Mouse (Mus musculus) brown adipose tissue, adult 24 weeks (tissue): ENCODE data around the gene Mpc1. TPM values are rescaled to one million over a fixed set of nuclear protein-coding genes. Genes with fewer than 3 reads are reported as not detected.

Source experiments
- H3K27ac ChIP-seq: fragments of 200-500 bp; replicated peaks from 2 replicates; pipeline ENCODE4 v1.5.1; 2012; ENCODE audit warnings: low read depth, mild to moderate bottlenecking, low read length
- H3K4me1 ChIP-seq: fragments of 200-500 bp; 2 replicates; pipeline ENCODE4 v1.6.1; 2012; ENCODE audit warnings: low read length, mixed read lengths; ENCODE audit not compliant: control insufficient read depth, insufficient read depth, insufficient read length
- H3K4me3 ChIP-seq: fragments of 200-500 bp; 2 replicates; pipeline ENCODE4 v1.5.1; 2012; ENCODE audit warnings: low read depth, mild to moderate bottlenecking, low read length, moderate library complexity; ENCODE audit not compliant: insufficient read depth
- polyA plus RNA-seq: library from polyadenylated mRNA; stranded (reverse); fragments of >200 nt; gene quantifications from 2 replicates; pipeline ENCODE4 v1.2.4, GENCODE M21; 2012; ENCODE audit not compliant: missing spikeins, insufficient read depth, insufficient read length

Mpc1 gene
- polyA plus RNA-seq = 3,579 and 4,573 TPM in 2 replicates

DNA sequence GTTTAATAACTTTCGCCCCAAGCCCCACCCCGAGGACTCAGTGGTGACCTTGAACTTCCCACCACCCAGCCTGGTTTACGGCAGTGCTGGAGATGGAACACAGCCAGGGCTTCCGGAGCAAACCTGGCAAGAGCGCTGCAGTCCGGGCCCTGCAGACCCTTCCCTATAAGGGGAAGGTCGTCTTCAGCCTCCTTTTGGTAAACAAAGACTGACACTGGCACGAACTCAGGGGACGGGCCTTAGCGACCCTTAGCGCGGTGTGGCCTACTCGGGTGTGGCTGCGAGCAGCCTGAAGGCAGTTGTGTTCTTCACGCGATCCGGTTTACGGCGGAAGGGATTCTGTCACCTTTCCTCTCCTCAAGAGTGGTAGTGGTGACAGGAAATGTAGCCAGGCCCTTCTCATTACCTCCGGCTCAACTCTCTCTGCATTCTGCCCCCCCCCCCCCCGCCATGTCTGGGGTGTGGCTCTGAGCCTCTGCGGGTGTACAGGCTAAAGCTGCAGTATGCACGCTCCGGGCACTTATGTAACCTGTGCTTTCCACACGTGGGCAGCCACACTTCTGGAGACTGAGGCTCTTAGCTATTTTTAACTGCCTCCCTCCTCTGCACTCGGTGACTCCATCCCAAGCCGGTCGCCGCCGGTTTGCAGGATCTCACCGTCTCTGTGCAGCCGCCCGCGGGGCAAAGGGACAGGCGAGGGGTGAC is at the start of gene Mpc1:
Gene Mpc1 (plus strand): TSS at position 84 of the 705 bp plus-strand sequence.
- H3K4me3 ChIP-seq = peak within 1 kb of the TSS; percentile 92
- H3K27ac ChIP-seq = peak within 1 kb of the TSS; percentile 96
- peaks cover 3% of the 10 kb centered on the region; the same call in 1 of the 2 replicates for H3K4me1 ChIP-seq

- Histone ChIP-seq H3K27ac (no peak overlapping the region), H3K4me3 (no peak overlapping the region), H3K4me1 (no peaks in the 10 kb centered on the region)
Observed at GRCm38 (mm10) chr17:8233618-8234214, 49.0 kb upstream of the Mpc1 start.

- Histone ChIP-seq H3K4me1 (no peaks in the 10 kb centered on the region), H3K4me3 (no peak overlapping the region), H3K27ac (no peak overlapping the region)
Observed at GRCm38 (mm10) chr17:8234537-8234936, 48.2 kb upstream of the Mpc1 start.

DNA sequence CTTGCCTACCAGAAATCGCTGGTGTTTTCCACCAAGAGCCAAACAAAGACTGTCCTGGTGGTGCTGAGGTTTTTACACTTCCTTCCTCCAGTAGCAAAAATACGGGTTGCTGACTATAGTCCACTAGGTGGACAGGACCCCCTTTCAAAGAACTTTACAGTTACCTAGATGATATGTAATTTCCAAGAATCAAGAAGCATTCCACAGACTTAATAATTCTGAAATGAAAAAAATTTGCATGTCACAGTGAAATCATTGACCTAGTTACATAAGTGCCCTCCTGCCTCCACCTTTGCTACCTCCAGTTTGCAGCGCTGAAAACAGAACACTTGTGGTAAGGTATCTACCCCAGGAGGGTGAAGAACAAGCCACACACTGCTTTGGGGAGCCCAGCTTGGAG is 47.0 kb upstream of the Mpc1 start, which contains the start of gene Ccr6:
Gene Ccr6 (plus strand): TSS at position 301 of the 400 bp plus-strand sequence.
- H3K27ac ChIP-seq = no peak within 1 kb of the TSS
- H3K4me3 ChIP-seq = no peak within 1 kb of the TSS

DNA sequence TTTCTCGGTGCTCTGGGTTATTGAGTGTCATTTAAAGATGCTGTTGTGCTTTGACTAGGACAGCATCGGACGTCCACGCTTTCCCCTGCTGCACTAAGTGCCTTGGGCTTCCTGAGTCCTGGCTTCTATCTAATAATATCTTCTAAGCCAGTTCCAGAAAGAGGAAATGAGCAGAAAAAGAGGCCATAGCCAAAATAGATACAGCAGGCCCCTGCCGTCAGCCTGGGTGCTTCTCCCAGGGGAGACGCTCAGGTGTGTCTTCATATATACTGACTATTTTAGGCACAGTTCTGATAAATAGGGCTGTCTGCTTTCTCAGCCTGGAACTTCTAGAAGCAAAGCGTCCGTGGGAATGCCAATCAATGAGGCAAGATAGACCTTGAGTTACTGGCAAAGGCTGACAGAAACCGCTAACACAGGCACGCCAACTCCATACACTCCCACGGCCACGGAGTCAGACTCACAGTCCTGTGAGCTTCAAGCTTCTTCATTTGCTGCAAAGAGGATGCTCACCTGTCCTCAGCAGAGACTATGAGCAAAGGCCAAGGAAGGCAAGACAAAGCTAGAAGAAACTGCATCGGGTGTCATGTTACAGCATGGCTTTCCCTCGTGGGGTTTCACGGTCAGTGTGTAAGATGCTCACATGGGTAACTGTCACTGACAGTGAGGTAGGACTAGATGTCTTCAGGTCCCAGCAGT is 44.5 kb upstream of the Mpc1 start:
- Histone ChIP-seq H3K4me1 (no peaks in the 10 kb centered on the region), H3K27ac (no peak overlapping the region), H3K4me3 (no peak overlapping the region)

More for the DNA sequence above, 47.0 kb upstream of the Mpc1 start, which contains the start of gene Ccr6:
- no peaks in the 10 kb centered on the region for H3K4me1 ChIP-seq

GRCm38 (mm10) chr17:8239561-8239960 is 43.1 kb upstream of the Mpc1 start:
- Histone ChIP-seq H3K4me1 (no peaks in the 10 kb centered on the region), H3K4me3 (no peak overlapping the region), H3K27ac (no peak overlapping the region)

DNA sequence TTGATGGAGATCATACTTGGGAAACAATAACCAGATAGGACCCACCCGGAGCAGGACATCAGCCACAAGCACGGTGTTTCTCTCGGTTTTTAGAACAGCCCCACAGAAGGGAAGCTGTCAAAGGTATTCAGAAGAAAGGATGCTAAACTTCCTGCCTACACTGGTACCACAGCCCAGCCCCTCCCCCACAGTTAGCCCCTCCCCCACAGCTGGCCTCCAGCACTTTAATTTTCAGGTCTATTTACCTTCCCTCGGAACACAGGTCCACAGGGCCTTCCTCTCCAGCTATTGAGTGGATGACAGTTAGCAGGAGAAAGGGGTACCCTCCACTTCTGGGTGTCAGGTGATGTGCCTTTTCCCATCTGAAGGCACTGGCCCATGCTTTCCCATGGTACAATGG is 42.2 kb upstream of the Mpc1 start:
- no peaks in the 10 kb centered on the region for H3K4me1 ChIP-seq
- no peak overlapping the region for H3K27ac ChIP-seq
- H3K4me3 ChIP-seq = no peak overlapping the region

DNA sequence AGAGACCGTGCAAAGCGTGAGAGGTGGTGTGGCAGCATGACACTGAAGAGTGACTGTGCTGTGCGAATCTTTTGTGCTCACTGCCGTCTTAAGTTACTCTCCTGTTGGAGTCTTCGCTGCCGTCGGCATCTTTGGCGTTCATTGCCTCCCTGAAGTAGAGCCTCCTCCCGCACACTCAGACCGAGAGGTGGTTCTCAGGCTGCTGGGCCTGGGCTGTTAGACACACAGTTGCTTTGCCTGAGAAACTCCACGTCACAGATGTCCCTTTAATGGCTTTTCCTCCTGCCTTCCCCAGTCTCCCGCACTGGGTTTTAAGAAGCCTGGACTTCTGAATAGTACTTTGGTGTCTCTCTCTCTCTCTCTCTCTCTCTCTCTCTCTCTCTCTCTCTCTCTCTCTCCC is 41.1 kb upstream of the Mpc1 start:
- H3K4me1 ChIP-seq = no peaks in the 10 kb centered on the region
- no peak overlapping the region for H3K4me3 ChIP-seq
- H3K27ac ChIP-seq = no peak overlapping the region

GRCm38 (mm10) chr17:8242186-8242585 is 40.5 kb upstream of the Mpc1 start:
- Histone ChIP-seq H3K4me1 (no peaks in the 10 kb centered on the region), H3K27ac (no peak overlapping the region), H3K4me3 (no peak overlapping the region)

GRCm38 (mm10) chr17:8244124-8244523 is 38.6 kb upstream of the Mpc1 start:
- Histone ChIP-seq H3K4me1 (no peaks in the 10 kb centered on the region), H3K27ac (no peak overlapping the region), H3K4me3 (no peak overlapping the region)

GRCm38 (mm10) chr17:8246102-8246754 is 36.5 kb upstream of the Mpc1 start:
- Histone ChIP-seq H3K4me1 (no peaks in the 10 kb centered on the region), H3K4me3 (no peak overlapping the region), H3K27ac (no peak overlapping the region)

- Histone ChIP-seq H3K27ac (no peak overlapping the region), H3K4me3 (no peak overlapping the region), H3K4me1 (no peaks in the 10 kb centered on the region)
Observed at GRCm38 (mm10) chr17:8251704-8252103, 31.0 kb upstream of the Mpc1 start.

- H3K4me1 ChIP-seq = no peaks in the 10 kb centered on the region
- no peak overlapping the region for H3K27ac ChIP-seq
- H3K4me3 ChIP-seq = no peak overlapping the region
Observed at GRCm38 (mm10) chr17:8254268-8254667, 28.4 kb upstream of the Mpc1 start.

DNA sequence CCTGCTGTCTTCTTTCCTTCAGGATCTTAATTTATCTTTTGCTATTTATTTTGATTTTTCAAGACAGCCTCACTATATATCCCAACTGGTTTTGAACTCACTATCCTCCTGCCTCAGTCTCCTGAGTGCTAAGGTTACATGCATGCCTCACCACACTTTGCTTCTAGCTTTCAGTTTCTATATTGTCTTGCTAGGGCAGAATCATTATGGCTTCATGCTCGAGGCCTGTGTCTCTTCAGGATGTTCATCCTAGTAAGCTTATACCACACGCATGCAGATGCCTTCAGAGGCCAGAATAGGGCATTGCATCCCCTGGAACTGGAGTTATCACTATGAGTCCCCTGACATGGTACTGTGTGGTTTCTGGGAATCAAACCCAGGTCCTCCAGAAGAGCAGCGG is 27.8 kb upstream of the Mpc1 start:
- Histone ChIP-seq H3K4me3 (no peak overlapping the region), H3K4me1 (no peaks in the 10 kb centered on the region), H3K27ac (no peak overlapping the region)

- no peaks in the 10 kb centered on the region for H3K4me1 ChIP-seq
- no peak overlapping the region for H3K27ac ChIP-seq
- no peak overlapping the region for H3K4me3 ChIP-seq
Observed at GRCm38 (mm10) chr17:8255583-8255982, 27.1 kb upstream of the Mpc1 start.
